Mouse (Mus musculus): ENCODE measurements around the gene Rrp12. TPM values are rescaled to one million over a fixed set of nuclear protein-coding genes. Genes with fewer than 3 reads are reported as not detected.
A peak's percentile ranks its signal among the peaks of the same experiment; 100 is the strongest.

Rrp12 gene
- total RNA-seq, 1 experiment: 48.6 TPM

DNA sequence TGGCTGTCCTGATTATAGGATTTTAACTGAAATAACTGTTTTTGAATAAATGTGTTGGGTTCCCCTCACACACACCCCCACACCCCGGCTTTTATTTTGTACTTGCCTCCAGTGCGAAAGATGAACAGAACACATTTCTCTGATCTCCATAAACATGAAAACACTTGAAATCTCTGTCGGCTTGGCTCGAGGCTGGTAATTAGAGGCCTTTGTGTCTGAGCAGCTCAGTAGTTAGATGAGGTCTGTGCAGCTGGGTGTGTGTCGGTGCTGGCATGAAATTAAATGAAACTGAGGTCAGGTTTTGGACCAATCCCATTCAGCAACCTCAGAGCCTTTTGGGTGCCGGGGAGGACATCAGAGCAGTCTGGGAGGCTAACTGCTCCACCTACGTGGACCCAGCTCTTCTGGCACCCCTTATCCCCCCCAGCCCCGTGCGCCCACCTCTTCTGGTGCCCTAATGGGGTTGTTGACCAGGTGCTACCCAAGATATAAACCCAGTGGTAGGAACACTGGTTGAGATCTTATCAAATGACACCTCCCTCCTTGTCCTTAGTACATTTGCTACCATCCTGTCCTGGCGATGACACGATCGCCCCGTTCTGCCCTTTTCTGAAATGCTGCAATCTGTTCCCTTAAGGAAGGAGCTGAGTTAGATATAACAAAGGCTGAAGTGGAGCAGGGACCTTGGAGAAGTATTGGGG is 63.3 kb downstream of the Rrp12 start:
- in situ Hi-C loops (cut with MboI; ENCODE audit: low sequenced_read_pairs in 2 of 2, unreplicated experiment in 2 of 2): no loop called here

DNA sequence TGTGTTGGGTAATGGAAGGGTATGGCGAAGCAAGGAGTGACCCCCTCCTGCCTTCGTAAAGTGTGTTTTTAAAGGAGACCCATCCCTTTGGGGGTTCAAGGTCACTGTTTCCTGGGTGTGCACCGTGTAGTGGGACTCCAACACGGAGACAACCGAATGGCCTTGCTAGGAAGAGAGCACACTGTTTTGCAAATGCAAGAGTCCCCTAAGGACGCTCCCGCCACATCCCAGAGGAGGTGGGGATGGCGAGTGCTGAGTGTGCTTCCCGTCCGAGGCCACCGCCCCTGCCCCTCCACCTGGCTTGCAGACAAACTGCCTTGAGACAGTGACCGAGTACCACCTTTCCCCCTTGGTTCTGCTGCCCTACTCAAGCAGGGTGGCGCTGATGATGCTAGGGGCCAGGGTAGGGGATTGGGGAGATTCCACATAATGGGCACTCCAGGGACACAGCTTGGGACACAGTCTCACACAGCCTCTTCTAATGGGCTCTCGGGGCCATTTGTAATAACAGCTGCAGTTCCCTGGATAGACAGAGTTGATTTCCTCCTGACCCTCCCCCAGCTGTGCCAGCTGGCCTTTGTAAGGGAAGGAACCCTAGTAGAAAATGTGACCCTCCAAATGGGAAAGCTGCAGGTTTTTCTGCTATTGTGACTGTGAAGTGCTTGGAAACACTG is 64.1 kb downstream of the Rrp12 start:
- DNase-seq (ENCODE audit: low read depth, low spot score): no peak
- peak overlapping the region; percentile 49 to 77 for H3K4me3 ChIP-seq (ENCODE audit: insufficient read depth in 1 of 2, low read depth in 1 of 2, low read length in 2 of 2, poor library complexity in 1 of 2, severe bottlenecking in 1 of 2)
- no peak overlapping the region for H3K27ac ChIP-seq (ENCODE audit: insufficient read depth, low read depth, low read length, poor library complexity, severe bottlenecking)

More for the DNA sequence above, 63.3 kb downstream of the Rrp12 start:
- Histone ChIP-seq H3K9ac (ENCODE audit: insufficient read depth, low read depth, low read length, poor library complexity, severe bottlenecking) (no peak overlapping the region), H3K4me1 (ENCODE audit: control insufficient read depth in 2 of 2, insufficient read depth in 2 of 2, low read length in 2 of 2, poor library complexity in 1 of 2) (peaks cover 0 to 9% of the 10 kb centered on the region in 2 experiments; a peak in 1 of 4 replicates), H3K4me3 (ENCODE audit: insufficient read depth in 1 of 2, low read depth in 1 of 2, low read length in 2 of 2, poor library complexity in 1 of 2, severe bottlenecking in 1 of 2) (no peak overlapping the region), H3K36me3 (ENCODE audit: control insufficient read depth, insufficient read depth, low read length, poor library complexity, severe bottlenecking) (no peaks in the 10 kb centered on the region), H3K9me3 (ENCODE audit: control insufficient read depth, insufficient read depth, low read depth, low read length) (no peaks in the 10 kb centered on the region), H3K27ac (ENCODE audit: insufficient read depth, low read depth, low read length, poor library complexity, severe bottlenecking) (no peak overlapping the region)
- TF ChIP-seq CHD2 (IDR thresholded peaks at IDR 0.05; ENCODE audit: low read depth, low read length): no peak
- TF ChIP-seq ZC3H11A (IDR thresholded peaks at IDR 0.05; ENCODE audit: borderline replicate concordance, low read depth, low read length): no peak
- DNase-seq (ENCODE audit: low read depth, low spot score): no peak

DNA sequence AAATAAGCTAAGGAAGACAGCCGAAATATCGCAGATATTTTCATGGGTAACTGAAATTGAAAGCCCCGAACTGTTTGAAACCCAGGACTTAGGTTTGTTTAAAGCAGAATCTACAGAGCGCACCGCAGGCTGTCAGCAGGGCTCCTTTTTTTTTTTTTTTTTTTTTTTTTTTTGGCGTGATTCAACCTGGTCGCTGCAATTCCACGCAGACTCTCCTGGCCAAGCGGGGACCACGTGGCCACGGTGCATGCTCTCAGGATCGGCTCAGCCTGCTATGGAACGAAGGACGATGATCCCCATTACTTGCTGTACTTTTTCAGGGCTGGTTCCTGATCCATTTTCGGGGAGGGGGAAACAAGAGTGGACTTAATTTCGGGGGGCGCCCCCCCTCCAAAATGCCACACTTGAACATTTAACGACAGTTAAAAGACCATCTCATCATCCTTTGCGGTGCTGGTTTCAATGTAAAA is 64.8 kb downstream of the Rrp12 start:
- Histone ChIP-seq H3K27ac (ENCODE audit: insufficient read depth, low read depth, low read length, poor library complexity, severe bottlenecking) (no peak overlapping the region), H3K9me3 (ENCODE audit: control insufficient read depth, insufficient read depth, low read depth, low read length) (no peaks in the 10 kb centered on the region), H3K9ac (ENCODE audit: insufficient read depth, low read depth, low read length, poor library complexity, severe bottlenecking) (peak overlapping the region; percentile 73), H3K36me3 (ENCODE audit: control insufficient read depth, insufficient read depth, low read length, poor library complexity, severe bottlenecking) (no peaks in the 10 kb centered on the region), H3K4me3 (ENCODE audit: insufficient read depth in 1 of 2, low read depth in 1 of 2, low read length in 2 of 2, poor library complexity in 1 of 2, severe bottlenecking in 1 of 2) (peak overlapping the region; percentile 49 to 77), H3K4me1 (ENCODE audit: control insufficient read depth in 2 of 2, insufficient read depth in 2 of 2, low read length in 2 of 2, poor library complexity in 1 of 2) (peaks cover 0 to 9% of the 10 kb centered on the region in 2 experiments; a peak in 1 of 4 replicates)
- in situ Hi-C loops (cut with MboI; ENCODE audit: low sequenced_read_pairs in 2 of 2, unreplicated experiment in 2 of 2): no loop called here
- no peak for DNase-seq (ENCODE audit: low read depth, low spot score)
- no peak for TF ChIP-seq MAFK (IDR thresholded peaks at IDR 0.05; ENCODE audit: insufficient read depth, low read depth, low read length)
- peak; percentile 93 for TF ChIP-seq ZNF384 (IDR thresholded peaks at IDR 0.05; ENCODE audit: low read depth, low read length)
- no peak for TF ChIP-seq CHD2 (IDR thresholded peaks at IDR 0.05; ENCODE audit: low read depth, low read length)
- no peak for TF ChIP-seq HCFC1 (IDR thresholded peaks at IDR 0.05; ENCODE audit: borderline replicate concordance, insufficient read depth, low read length)
- no peak for TF ChIP-seq ZC3H11A (IDR thresholded peaks at IDR 0.05; ENCODE audit: borderline replicate concordance, low read depth, low read length)

More for the DNA sequence above, 64.1 kb downstream of the Rrp12 start:
- Histone ChIP-seq H3K4me1 (ENCODE audit: control insufficient read depth in 2 of 2, insufficient read depth in 2 of 2, low read length in 2 of 2, poor library complexity in 1 of 2) (peaks cover 0 to 9% of the 10 kb centered on the region in 2 experiments; a peak in 1 of 4 replicates), H3K9ac (ENCODE audit: insufficient read depth, low read depth, low read length, poor library complexity, severe bottlenecking) (no peak overlapping the region), H3K36me3 (ENCODE audit: control insufficient read depth, insufficient read depth, low read length, poor library complexity, severe bottlenecking) (no peaks in the 10 kb centered on the region), H3K9me3 (ENCODE audit: control insufficient read depth, insufficient read depth, low read depth, low read length) (no peaks in the 10 kb centered on the region)
- in situ Hi-C loops (cut with MboI; ENCODE audit: low sequenced_read_pairs in 2 of 2, unreplicated experiment in 2 of 2): no loop called here
- TF ChIP-seq ZC3H11A (IDR thresholded peaks at IDR 0.05; ENCODE audit: borderline replicate concordance, low read depth, low read length) (no peak), CHD2 (IDR thresholded peaks at IDR 0.05; ENCODE audit: low read depth, low read length) (no peak), ZNF384 (IDR thresholded peaks at IDR 0.05; ENCODE audit: low read depth, low read length) (no peak), HCFC1 (IDR thresholded peaks at IDR 0.05; ENCODE audit: borderline replicate concordance, insufficient read depth, low read length) (no peak), MAFK (IDR thresholded peaks at IDR 0.05; ENCODE audit: insufficient read depth, low read depth, low read length) (0 out of 2 replicates have a peak, but pooled peaks have one; percentile 26)

DNA sequence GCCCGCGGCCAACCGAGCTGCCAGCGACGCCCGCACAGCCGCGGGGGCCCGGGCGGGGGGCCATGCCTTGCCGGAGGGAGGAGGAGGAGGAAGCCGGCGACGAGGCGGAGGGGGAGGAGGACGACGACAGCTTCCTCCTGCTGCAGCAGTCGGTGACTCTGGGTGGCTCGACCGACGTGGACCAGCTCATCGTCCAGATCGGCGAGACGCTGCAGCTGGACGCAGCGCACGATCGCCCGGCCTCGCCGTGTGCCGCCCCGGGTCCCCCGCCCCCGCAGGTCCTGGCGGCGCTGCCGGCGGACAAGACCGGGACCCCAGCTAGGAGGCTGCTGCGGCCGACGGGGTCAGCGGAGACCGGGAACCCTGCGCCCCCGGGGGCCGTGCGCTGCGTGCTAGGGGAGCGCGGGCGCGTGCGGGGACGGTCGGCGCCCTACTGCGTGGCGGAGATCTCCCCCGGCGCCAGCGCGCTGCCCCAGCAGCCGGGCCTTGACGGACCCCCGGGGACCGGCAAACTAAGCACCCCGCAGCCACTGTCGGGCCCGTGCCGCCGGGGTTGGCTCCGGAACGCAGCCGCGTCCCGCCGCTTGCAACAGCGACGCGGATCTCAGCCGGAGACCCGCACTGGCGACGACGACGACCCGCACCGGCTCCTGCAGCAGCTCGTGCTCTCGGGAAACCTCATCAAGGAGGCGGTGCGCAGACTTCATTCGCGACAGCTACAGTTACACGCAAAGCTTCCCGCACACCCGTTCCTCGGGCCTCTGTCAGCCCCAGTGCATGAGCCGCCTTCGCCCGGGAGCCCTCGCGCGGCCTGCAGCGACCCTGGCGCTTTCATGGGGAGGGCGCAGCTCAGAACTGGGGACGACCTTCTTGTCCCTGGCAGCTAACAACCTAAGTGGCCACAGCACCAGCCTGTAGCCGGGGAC is 65.6 kb downstream of the Rrp12 start:
- H3K27ac ChIP-seq (ENCODE audit: insufficient read depth, low read depth, low read length, poor library complexity, severe bottlenecking): no peak overlapping the region
- H3K36me3 ChIP-seq (ENCODE audit: control insufficient read depth, insufficient read depth, low read length, poor library complexity, severe bottlenecking): no peaks in the 10 kb centered on the region
- peak overlapping the region; percentile 73 for H3K9ac ChIP-seq (ENCODE audit: insufficient read depth, low read depth, low read length, poor library complexity, severe bottlenecking)
- DNase-seq (ENCODE audit: low read depth, low spot score): no peak
- TF ChIP-seq ZNF384 (IDR thresholded peaks at IDR 0.05; ENCODE audit: low read depth, low read length) (no peak), MAFK (IDR thresholded peaks at IDR 0.05; ENCODE audit: insufficient read depth, low read depth, low read length) (no peak), HCFC1 (IDR thresholded peaks at IDR 0.05; ENCODE audit: borderline replicate concordance, insufficient read depth, low read length) (no peak), ZC3H11A (IDR thresholded peaks at IDR 0.05; ENCODE audit: borderline replicate concordance, low read depth, low read length) (no peak), CHD2 (IDR thresholded peaks at IDR 0.05; ENCODE audit: low read depth, low read length) (no peak)
- in situ Hi-C loops (cut with MboI; ENCODE audit: low sequenced_read_pairs in 2 of 2, unreplicated experiment in 2 of 2): no loop called here
- peak overlapping the region; percentile 49 to 77 for H3K4me3 ChIP-seq (ENCODE audit: insufficient read depth in 1 of 2, low read depth in 1 of 2, low read length in 2 of 2, poor library complexity in 1 of 2, severe bottlenecking in 1 of 2)
- no peaks in the 10 kb centered on the region for H3K9me3 ChIP-seq (ENCODE audit: control insufficient read depth, insufficient read depth, low read depth, low read length)
- H3K4me1 ChIP-seq (ENCODE audit: control insufficient read depth in 2 of 2, insufficient read depth in 2 of 2, low read length in 2 of 2, poor library complexity in 1 of 2): peaks cover 0 to 7% of the 10 kb centered on the region in 2 experiments; a peak in 1 of 4 replicates

All from ES-E14 (cell line).